Mouse (Mus musculus) G1E (cell line): ENCODE measurements at regions not wholly inside any gene's neighbourhood (a gene's known extent, or its start where the extent isn't known, plus 50 kb on each side); places are given as distances from the start of the nearest gene placed in this dataset.

Experiments used
- CTCF ChIP-seq: IDR thresholded peaks from 2 replicates; pipeline ENCODE4 v1.5.1; 2012; ENCODE audit warnings: low read depth, low read length, inconsistent platforms, mixed read lengths
- GATA1 ChIP-seq: IDR thresholded peaks from 2 replicates; pipeline ENCODE4 v1.6.1; 2012; ENCODE audit warnings: borderline replicate concordance, low read length, inconsistent platforms, mixed read lengths
- POLR2AphosphoS5 ChIP-seq: IDR thresholded peaks from 2 replicates; pipeline ENCODE4 v1.6.1; 2012; ENCODE audit warnings: low read depth, low read length, inconsistent platforms; ENCODE audit not compliant: insufficient replicate concordance
- TAL1 ChIP-seq: conservative IDR thresholded peaks from 2 replicates; pipeline ENCODE4 v1.6.1; 2012; ENCODE audit warnings: low read depth, low read length, inconsistent platforms, mixed read lengths

- TF ChIP-seq CTCF (no peak), GATA1 (no peak), TAL1 (no peak), POLR2AphosphoS5 (no peak)
These were observed 168.7 kb downstream of the Gm12728 start for GRCm38 (mm10) chr4:105958331-105958730.
